Mouse (Mus musculus): ENCODE results near the gene Spopl. TPM values are rescaled to one million over a fixed set of nuclear protein-coding genes. Genes with fewer than 3 reads are reported as not detected.
"Not testable (repeated sequence)": the region's sequence is repeated elsewhere in the genome, so short reads cannot be mapped to it uniquely, and the experiment has no call there.

Spopl gene
- 10 to 100 TPM; 24.2 to 27.6 TPM for total RNA-seq (2021)

- DNase-seq (ENCODE audit: low spot score in 2 of 2) = peak; percentile 88 to 90
- intact Hi-C loops (cut with DNase I) = no loop called here
Observed at GRCm38 (mm10) chr2:23571302-23572156, at the start of gene Spopl. TSS of gene Spopl (minus strand) at chr2:23572106.

GRCm38 (mm10) chr2:23620128-23620527 lies 48.2 kb upstream of the Spopl start:
- DNase-seq (ENCODE audit: low spot score in 2 of 2) = no peak
- intact Hi-C loops (cut with DNase I) = no loop called here

GRCm38 (mm10) chr2:23617989-23618388 lies 46.1 kb upstream of the Spopl start:
- no peak for DNase-seq (ENCODE audit: low spot score in 2 of 2)
- intact Hi-C loops (cut with DNase I) = no loop called here

- intact Hi-C loops (cut with DNase I) = no loop called here
- DNase-seq (ENCODE audit: low spot score in 2 of 2) = no peak
Observed at GRCm38 (mm10) chr2:23605391-23605790, 33.5 kb upstream of the Spopl start.

- no peak for DNase-seq (ENCODE audit: low spot score in 2 of 2)
- intact Hi-C loops (cut with DNase I) = no loop called here
Observed at GRCm38 (mm10) chr2:23588769-23589168, 16.9 kb upstream of the Spopl start.

GRCm38 (mm10) chr2:23572157-23572532 lies 239 bp upstream of the Spopl start:
- intact Hi-C loops (cut with DNase I); DNase-seq (ENCODE audit: low spot score in 2 of 2): not testable (repeated sequence)

GRCm38 (mm10) chr2:23570563-23570962 lies 1.3 kb downstream of the Spopl start:
- intact Hi-C loops (cut with DNase I) = no loop called here
- DNase-seq (ENCODE audit: low spot score in 2 of 2) = no peak

GRCm38 (mm10) chr2:23568775-23569174 lies 3.1 kb downstream of the Spopl start:
- intact Hi-C loops (cut with DNase I) = no loop called here
- DNase-seq (ENCODE audit: low spot score in 2 of 2) = no peak

- intact Hi-C loops (cut with DNase I) = no loop called here
Observed at GRCm38 (mm10) chr2:23565081-23565801, 6.7 kb downstream of the Spopl start.

GRCm38 (mm10) chr2:23562898-23563297 lies 9.0 kb downstream of the Spopl start:
- intact Hi-C loops (cut with DNase I) = no loop called here
- DNase-seq (ENCODE audit: low spot score in 2 of 2) = no peak

More at GRCm38 (mm10) chr2:23565081-23565801, 6.7 kb downstream of the Spopl start:
- DNase-seq (ENCODE audit: low spot score in 2 of 2) = no peak

- no peak for DNase-seq (ENCODE audit: low spot score in 2 of 2)
Observed at GRCm38 (mm10) chr2:23559186-23559585, 12.7 kb downstream of the Spopl start.

GRCm38 (mm10) chr2:23551235-23551634 lies 20.7 kb downstream of the Spopl start:
- intact Hi-C loops (cut with DNase I) = no loop called here
- DNase-seq (ENCODE audit: low spot score in 2 of 2) = no peak

More at GRCm38 (mm10) chr2:23559186-23559585, 12.7 kb downstream of the Spopl start:
- intact Hi-C loops (cut with DNase I) = no loop called here

- intact Hi-C loops (cut with DNase I) = no loop called here
Observed at GRCm38 (mm10) chr2:23547220-23547619, 24.7 kb downstream of the Spopl start.

GRCm38 (mm10) chr2:23539967-23540366 lies 31.9 kb downstream of the Spopl start:
- DNase-seq (ENCODE audit: low spot score in 2 of 2) = no peak
- intact Hi-C loops (cut with DNase I) = no loop called here

More at GRCm38 (mm10) chr2:23547220-23547619, 24.7 kb downstream of the Spopl start:
- no peak for DNase-seq (ENCODE audit: low spot score in 2 of 2)

GRCm38 (mm10) chr2:23527717-23528116 lies 44.2 kb downstream of the Spopl start:
- DNase-seq (ENCODE audit: low spot score in 2 of 2); intact Hi-C loops (cut with DNase I): not testable (repeated sequence)

GRCm38 (mm10) chr2:23505141-23505540 lies 66.8 kb downstream of the Spopl start:
- no peak for DNase-seq (ENCODE audit: low spot score in 2 of 2)
- intact Hi-C loops (cut with DNase I) = no loop called here

GRCm38 (mm10) chr2:23481715-23482114 lies 90.2 kb downstream of the Spopl start:
- no peak for DNase-seq (ENCODE audit: low spot score in 2 of 2)
- intact Hi-C loops (cut with DNase I) = no loop called here

- no peak for DNase-seq (ENCODE audit: low spot score in 2 of 2)
- intact Hi-C loops (cut with DNase I) = no loop called here
Observed at GRCm38 (mm10) chr2:23467471-23467870, 104.4 kb downstream of the Spopl start.

- DNase-seq (ENCODE audit: low spot score in 2 of 2) = no peak
- intact Hi-C loops (cut with DNase I) = no loop called here
Observed at GRCm38 (mm10) chr2:23457452-23457851, 114.5 kb downstream of the Spopl start.
